Mouse (Mus musculus) E14TG2a.4 (cell line): ENCODE results near the gene Pdcl3.

Experiments
- H3K27me3 ChIP-seq: 2 replicates; pipeline ENCODE4 v1.6.1; 2014; ENCODE audit warnings: low read length, control low read depth; ENCODE audit not compliant: insufficient read depth
- H3K36me3 ChIP-seq: 2 replicates; pipeline ENCODE4 v1.6.1; 2014; ENCODE audit warnings: low read length, control low read depth; ENCODE audit not compliant: insufficient read depth
- H3K4me1 ChIP-seq: replicated peaks from 2 replicates; pipeline ENCODE4 v1.6.1; 2014; ENCODE audit warnings: low read depth, low read length, control low read depth
- H3K4me3 ChIP-seq: replicated peaks from 2 replicates; pipeline ENCODE4 v1.5.1; 2014; ENCODE audit warnings: mild to moderate bottlenecking, low read length
- H3K9me3 ChIP-seq: 2 replicates; pipeline ENCODE4 v1.6.1; 2014; ENCODE audit warnings: low read length, control low read depth
- CTCF ChIP-seq: conservative IDR thresholded peaks from 2 replicates; pipeline ENCODE4 v1.5.1; 2014; ENCODE audit warnings: low read length
- NANOG ChIP-seq: IDR thresholded peaks from 2 replicates; pipeline ENCODE4 v1.6.1; 2014; ENCODE audit warnings: borderline replicate concordance, low read length, mixed read lengths
- POU5F1 ChIP-seq: IDR thresholded peaks from 2 replicates; pipeline ENCODE4 v1.6.1; 2014; ENCODE audit warnings: low read length, borderline replicate concordance

Pdcl3 gene

GRCm38 (mm10) chr1:38979953-38980352, 5.5 kb upstream of the Pdcl3 start:
- no peaks in the 10 kb centered on the region for H3K9me3 ChIP-seq
- TF ChIP-seq NANOG (no peak), POU5F1 (no peak), CTCF (no peak)
- peaks cover 4% of the 10 kb centered on the region for H3K4me1 ChIP-seq
- no peaks in the 10 kb centered on the region for H3K36me3 ChIP-seq
- H3K4me3 ChIP-seq: no peak overlapping the region
- H3K27me3 ChIP-seq: no peaks in the 10 kb centered on the region

DNA sequence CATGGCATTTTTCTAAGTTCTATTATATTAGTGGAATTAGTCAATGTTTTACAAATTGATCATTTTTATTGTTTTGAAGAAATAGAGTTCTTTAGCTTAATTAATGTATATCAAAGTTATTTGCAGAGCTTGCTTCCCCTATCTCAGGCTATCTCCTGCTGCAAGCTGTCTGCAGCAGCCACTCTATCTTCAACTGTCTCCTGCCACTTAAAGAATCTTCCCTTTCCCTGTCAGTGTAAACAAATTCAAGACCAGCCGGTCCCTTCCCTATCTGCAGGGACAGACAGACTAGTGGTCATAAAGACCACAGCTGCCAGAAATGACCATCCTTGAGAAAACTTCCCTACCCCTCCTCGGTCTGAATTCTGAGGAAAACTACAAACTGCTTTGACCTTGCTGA, 1.5 kb upstream of the Pdcl3 start:
- H3K9me3 ChIP-seq: no peaks in the 10 kb centered on the region
- no peak overlapping the region for H3K4me3 ChIP-seq
- no peak for TF ChIP-seq CTCF
- TF ChIP-seq NANOG: no peak
- no peak for TF ChIP-seq POU5F1
- peaks cover 22% of the 10 kb centered on the region for H3K4me1 ChIP-seq
- no peaks in the 10 kb centered on the region for H3K36me3 ChIP-seq
- no peaks in the 10 kb centered on the region for H3K27me3 ChIP-seq

- H3K27me3 ChIP-seq: no peaks in the 10 kb centered on the region
- peaks cover 18% of the 10 kb centered on the region for H3K36me3 ChIP-seq
- H3K4me3 ChIP-seq: peak overlapping the region; percentile 93
- TF ChIP-seq NANOG: no peak
- no peak for TF ChIP-seq POU5F1
- no peak for TF ChIP-seq CTCF
- no peaks in the 10 kb centered on the region for H3K9me3 ChIP-seq
- H3K4me1 ChIP-seq: peaks cover 28% of the 10 kb centered on the region
Observed at GRCm38 (mm10) chr1:38987080-38987864, 1.9 kb downstream of the Pdcl3 start.

GRCm38 (mm10) chr1:38987865-38988211, 2.4 kb downstream of the Pdcl3 start:
- H3K36me3 ChIP-seq: peaks cover 24% of the 10 kb centered on the region
- no peaks in the 10 kb centered on the region for H3K27me3 ChIP-seq
- peaks cover 28% of the 10 kb centered on the region for H3K4me1 ChIP-seq
- TF ChIP-seq CTCF (no peak), NANOG (no peak), POU5F1 (no peak)
- H3K9me3 ChIP-seq: no peaks in the 10 kb centered on the region
- peak overlapping the region; percentile 93 for H3K4me3 ChIP-seq

DNA sequence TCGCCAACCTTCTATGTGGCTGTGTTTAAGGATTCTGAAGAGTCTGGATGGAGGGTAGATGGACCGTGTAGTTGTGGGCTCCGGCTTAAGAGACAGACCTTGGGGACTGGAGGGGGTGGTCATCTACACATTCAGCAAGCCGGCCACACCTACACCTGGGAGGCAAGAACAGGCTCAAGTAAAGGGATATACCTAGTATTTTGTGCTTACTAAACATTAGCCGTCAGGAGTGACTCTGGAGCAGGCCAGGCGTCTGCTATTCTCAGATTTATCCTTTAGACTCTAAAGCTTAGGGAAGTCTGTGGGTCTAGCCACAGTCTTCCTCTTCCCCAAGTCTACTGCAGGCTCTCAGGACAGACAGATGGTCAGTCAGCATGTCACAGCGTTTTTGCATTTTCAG, 2.9 kb downstream of the Pdcl3 start:
- Histone ChIP-seq H3K36me3 (peaks cover 29% of the 10 kb centered on the region), H3K27me3 (no peaks in the 10 kb centered on the region), H3K4me1 (peaks cover 24% of the 10 kb centered on the region), H3K9me3 (no peaks in the 10 kb centered on the region), H3K4me3 (peak overlapping the region; percentile 93)
- no peak for TF ChIP-seq POU5F1
- TF ChIP-seq CTCF: no peak
- TF ChIP-seq NANOG: no peak

DNA sequence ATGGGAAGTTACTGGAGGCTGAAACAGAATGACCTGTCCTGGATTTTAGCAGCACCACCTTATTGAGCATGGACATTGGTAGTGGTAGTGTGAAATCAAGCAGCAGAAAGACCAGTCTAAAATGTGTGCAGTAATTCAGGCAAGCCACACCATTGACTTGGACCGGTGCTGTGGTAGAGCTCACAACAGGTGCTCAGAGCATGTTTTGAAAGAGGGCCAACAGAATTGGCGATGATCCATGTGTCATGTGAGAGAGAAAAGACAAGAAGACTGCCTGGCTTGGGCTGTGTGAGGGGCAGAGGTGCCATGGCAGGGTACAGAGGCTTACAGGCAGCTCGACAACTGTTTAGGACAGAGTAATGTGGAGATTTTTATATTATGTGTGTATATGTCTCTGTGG, 7.0 kb downstream of the Pdcl3 start:
- Histone ChIP-seq H3K27me3 (no peaks in the 10 kb centered on the region), H3K9me3 (no peaks in the 10 kb centered on the region), H3K4me3 (no peak overlapping the region), H3K4me1 (peaks cover 13% of the 10 kb centered on the region), H3K36me3 (peaks cover 65% of the 10 kb centered on the region)
- TF ChIP-seq POU5F1: no peak
- no peak for TF ChIP-seq NANOG
- TF ChIP-seq CTCF: no peak

DNA sequence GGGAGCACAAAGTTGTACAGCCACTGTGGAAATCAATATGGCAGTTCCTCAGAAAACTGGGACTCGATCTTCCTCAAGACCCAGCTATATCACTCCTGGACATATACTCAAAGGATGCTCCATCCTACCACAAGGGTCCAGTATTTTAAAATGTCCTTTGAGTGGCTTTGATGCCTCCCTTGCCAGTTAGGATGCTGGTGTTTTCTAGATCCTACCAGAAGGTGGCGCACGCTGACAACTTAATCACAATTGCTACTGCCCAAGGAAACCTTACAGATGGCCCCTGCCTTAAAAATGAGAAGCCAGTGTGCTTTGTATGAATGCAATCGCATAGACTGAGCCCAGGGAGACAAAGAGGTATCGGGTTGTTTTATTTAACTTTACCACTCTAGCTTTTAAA, 15.7 kb downstream of the Pdcl3 start:
- H3K36me3 ChIP-seq: peaks cover 18% of the 10 kb centered on the region
- TF ChIP-seq NANOG (no peak), POU5F1 (no peak), CTCF (peak; percentile 70)
- H3K9me3 ChIP-seq: no peaks in the 10 kb centered on the region
- no peaks in the 10 kb centered on the region; the same call in 1 of the 2 replicates for H3K27me3 ChIP-seq
- peaks cover 16% of the 10 kb centered on the region for H3K4me1 ChIP-seq
- no peak overlapping the region for H3K4me3 ChIP-seq

DNA sequence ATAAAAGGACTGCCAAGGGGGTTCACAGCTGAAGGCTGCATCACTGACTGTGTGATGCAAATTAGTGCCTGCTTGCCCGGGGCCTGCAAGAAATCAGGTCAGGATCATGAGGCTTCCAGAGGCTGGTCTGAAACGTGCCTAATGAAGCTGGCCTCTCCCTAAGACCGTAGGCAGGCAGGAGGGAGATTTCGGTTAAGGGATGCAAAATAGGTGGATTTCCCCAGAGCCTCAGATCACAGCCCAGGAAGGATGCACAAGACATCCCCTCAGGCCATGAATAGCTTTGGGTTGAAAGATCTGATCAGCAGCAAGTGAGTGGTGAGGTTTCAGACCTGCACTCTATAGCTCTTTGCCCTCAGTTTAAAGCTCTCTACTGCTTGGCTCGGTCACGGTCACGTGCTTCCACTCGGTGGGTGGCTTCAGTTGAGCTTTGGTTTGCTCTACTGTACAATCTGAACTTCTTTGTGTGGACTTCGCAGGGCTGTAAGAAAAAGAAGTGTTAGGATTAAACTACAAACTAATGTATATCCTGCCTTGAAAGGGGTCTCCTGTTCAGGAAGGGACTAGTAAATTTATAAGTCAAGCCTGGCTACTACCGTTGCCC, 20.4 kb downstream of the Pdcl3 start:
- Histone ChIP-seq H3K36me3 (no peaks in the 10 kb centered on the region), H3K4me3 (no peak overlapping the region), H3K27me3 (no peaks in the 10 kb centered on the region; the same call in 1 of the 2 replicates), H3K4me1 (peaks cover 25% of the 10 kb centered on the region), H3K9me3 (no peaks in the 10 kb centered on the region)
- no peak for TF ChIP-seq POU5F1
- TF ChIP-seq CTCF: no peak
- TF ChIP-seq NANOG: no peak
